Mouse (Mus musculus): ENCODE data around the gene Olfm2.

DNA sequence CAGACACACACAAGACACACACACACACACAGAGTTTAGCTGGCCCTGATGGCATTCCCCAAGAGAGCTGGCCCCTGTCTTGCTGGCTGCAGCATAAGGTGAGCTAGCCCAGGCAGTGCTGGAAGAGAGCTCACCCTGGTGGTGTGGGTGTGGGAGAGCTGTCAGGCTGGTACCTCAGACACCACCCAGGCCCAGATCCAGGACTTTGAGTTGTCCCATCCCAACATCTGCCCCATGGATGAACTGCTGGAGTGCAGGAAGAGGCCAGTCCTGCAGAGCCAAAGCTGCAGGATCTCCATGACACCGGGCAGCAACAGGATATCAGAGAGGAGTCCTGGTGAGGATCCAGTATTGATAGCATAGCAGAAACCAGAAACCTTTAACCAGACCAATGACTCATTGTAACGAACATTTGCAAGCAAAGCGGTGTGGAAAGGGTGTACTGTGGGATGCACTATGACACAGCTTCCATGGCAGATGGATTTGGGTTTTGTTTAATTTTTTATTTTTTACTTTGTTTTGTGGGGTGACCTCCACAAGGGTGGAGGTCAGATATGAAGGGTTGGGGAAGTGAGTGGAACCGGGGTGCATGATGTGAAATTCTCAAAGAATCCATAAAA is 10.0 kb upstream of the Olfm2 start:
- TF ChIP-seq CTCF (IDR thresholded peaks at IDR 0.05; ENCODE audit: low read depth, low read length): no peak
- TF ChIP-seq TAL1 (conservative IDR thresholded peaks at IDR 0.05; ENCODE audit: low read depth, low read length): no peak
- TF ChIP-seq GATA1 (IDR thresholded peaks at IDR 0.05; ENCODE audit: borderline replicate concordance, low read length): no peak

All from G1E (cell line).